Mouse (Mus musculus): ENCODE data around the gene Eif3j1. TPM values are rescaled to one million over a fixed set of nuclear protein-coding genes. Genes with fewer than 3 reads are reported as not detected.

Gene Eif3j1
- polyA plus RNA-seq, 1 experiment from 2014 or later = 12.2 TPM

Small RNA genes lying within 50 kb of the gene (microRNA-seq; reads per million reads assigned to microRNA genes)
- not detected for gene Gm47314

Other genes starting within 250 kb of the Eif3j1 start
- gene Frmd5, start 221.5 kb upstream of the Eif3j1 start, polyA plus RNA-seq (2015; fragmentation: Nextera tagmentation; extraction: Ambion mirVana) = 2.0 and 2.4 TPM in 2 replicates
- gene Casc4, start 161.6 kb upstream of the Eif3j1 start, polyA plus RNA-seq (2015; fragmentation: Nextera tagmentation; extraction: Ambion mirVana) = 22.9 and 26.2 TPM in 2 replicates
- gene Ctdspl2, start 72.5 kb upstream of the Eif3j1 start, polyA plus RNA-seq (2015; fragmentation: Nextera tagmentation; extraction: Ambion mirVana) = 70.1 and 70.8 TPM in 2 replicates
- 0.11 and 0.15 TPM in 2 replicates for gene Mageb3, start 72.5 kb upstream of the Eif3j1 start, polyA plus RNA-seq (2015; fragmentation: Nextera tagmentation; extraction: Ambion mirVana)
- gene Spg11, start 89.8 kb downstream of the Eif3j1 start, polyA plus RNA-seq (2015; fragmentation: Nextera tagmentation; extraction: Ambion mirVana) = 8.1 and 9.4 TPM in 2 replicates
- gene B2m, start 119.1 kb downstream of the Eif3j1 start, polyA plus RNA-seq (2015; fragmentation: Nextera tagmentation; extraction: Ambion mirVana) = 212 and 235 TPM in 2 replicates
- 0.14 TPM in 1 of 2 replicates, not detected in the other for gene Trim69, start 132.2 kb downstream of the Eif3j1 start, polyA plus RNA-seq (2015; fragmentation: Nextera tagmentation; extraction: Ambion mirVana)
- 0.08 TPM in 1 of 2 replicates, not detected in the other for gene Patl2, start 157.6 kb downstream of the Eif3j1 start, polyA plus RNA-seq (2015; fragmentation: Nextera tagmentation; extraction: Ambion mirVana)
- gene Terb2, start 157.7 kb downstream of the Eif3j1 start, polyA plus RNA-seq (2015; fragmentation: Nextera tagmentation; extraction: Ambion mirVana) = not detected in 2 replicates
- gene Sord, start 206.2 kb downstream of the Eif3j1 start, polyA plus RNA-seq (2015; fragmentation: Nextera tagmentation; extraction: Ambion mirVana) = 22.7 and 22.9 TPM in 2 replicates

Measured in limb, embryonic 13.5 days (tissue).